Mouse (Mus musculus) R1 (cell line): Measurements from ENCODE around the gene Pgpep1l.
A peak's percentile ranks its signal among the peaks of the same experiment; 100 is the strongest.
"Not testable (repeated sequence)": the region's sequence is repeated elsewhere in the genome, so short reads cannot be mapped to it uniquely, and the experiment has no call there.

ENCODE experiments used
- DNase-seq: peaks from one replicate; pipeline ENCODE4 v3.0.0-alpha.2; 2018; ENCODE audit warnings: low read depth, low spot score

Gene Pgpep1l

GRCm38 (mm10) chr7:68264028-68264453 lies at the start of gene Pgpep1l:
Gene Pgpep1l (minus strand): TSS chr7:68264233.
- DNase-seq: peak; percentile 69

GRCm38 (mm10) chr7:68313038-68313782 lies 49.2 kb upstream of the Pgpep1l start:
- no peak for DNase-seq

GRCm38 (mm10) chr7:68312395-68312794 lies 48.4 kb upstream of the Pgpep1l start:
- no peak for DNase-seq

GRCm38 (mm10) chr7:68311469-68311868 lies 47.4 kb upstream of the Pgpep1l start:
- DNase-seq: no peak

GRCm38 (mm10) chr7:68306756-68307155 lies 42.7 kb upstream of the Pgpep1l start:
- no peak for DNase-seq

- DNase-seq: peak; percentile 47
Measured at GRCm38 (mm10) chr7:68305781-68306575, 41.9 kb upstream of the Pgpep1l start.

GRCm38 (mm10) chr7:68303685-68304084 lies 39.7 kb upstream of the Pgpep1l start:
- DNase-seq: no peak

GRCm38 (mm10) chr7:68302586-68303433 lies 38.8 kb upstream of the Pgpep1l start:
- DNase-seq: peak; percentile 78

GRCm38 (mm10) chr7:68301160-68301559 lies 37.1 kb upstream of the Pgpep1l start:
- DNase-seq: peak; percentile 64

GRCm38 (mm10) chr7:68298381-68299076 lies 34.5 kb upstream of the Pgpep1l start:
- no peak for DNase-seq

- DNase-seq: no peak
Measured at GRCm38 (mm10) chr7:68296487-68296886, 32.5 kb upstream of the Pgpep1l start.

- peak; percentile 39 for DNase-seq
Measured at GRCm38 (mm10) chr7:68293997-68294789, 30.2 kb upstream of the Pgpep1l start.

- no peak for DNase-seq
Measured at GRCm38 (mm10) chr7:68291603-68292002, 27.6 kb upstream of the Pgpep1l start.

GRCm38 (mm10) chr7:68289081-68289480 lies 25.0 kb upstream of the Pgpep1l start:
- no peak for DNase-seq

- DNase-seq: not testable (repeated sequence)
Measured at GRCm38 (mm10) chr7:68288000-68288399, 24.0 kb upstream of the Pgpep1l start.

- DNase-seq: no peak
Measured at GRCm38 (mm10) chr7:68287582-68287981, 23.5 kb upstream of the Pgpep1l start.

GRCm38 (mm10) chr7:68286526-68287481 lies 22.8 kb upstream of the Pgpep1l start:
- no peak for DNase-seq

GRCm38 (mm10) chr7:68285851-68286298 lies 21.8 kb upstream of the Pgpep1l start:
- DNase-seq: no peak

GRCm38 (mm10) chr7:68283776-68284175 lies 19.7 kb upstream of the Pgpep1l start:
- no peak for DNase-seq
